Mouse (Mus musculus) brain, adult 2 months (tissue): ENCODE data around the gene Tvp23b.
A peak's percentile ranks its signal among the peaks of the same experiment; 100 is the strongest.

Experiments
- DNase-seq: peaks from one replicate; pipeline ENCODE4 v3.0.0; 2011; ENCODE audit warnings: low read depth, low spot score

Tvp23b gene

GRCm38 (mm10) chr11:62879220-62880048, at the start of gene Tvp23b:
Gene Tvp23b, plus strand, starts transcription at chr11:62879455.
- DNase-seq: peak; percentile 99

- DNase-seq: no peak
Measured at GRCm38 (mm10) chr11:62830387-62830786, 48.9 kb upstream of the Tvp23b start.

- no peak for DNase-seq
Measured at GRCm38 (mm10) chr11:62831906-62832305, 47.3 kb upstream of the Tvp23b start.

- DNase-seq: no peak
Measured at GRCm38 (mm10) chr11:62844562-62844961, 34.7 kb upstream of the Tvp23b start.

- DNase-seq: no peak
Measured at GRCm38 (mm10) chr11:62845730-62846129, 33.5 kb upstream of the Tvp23b start.

GRCm38 (mm10) chr11:62846961-62847654, 32.1 kb upstream of the Tvp23b start, which contains the start of gene Fbxw10:
Gene Fbxw10, plus strand, starts transcription at chr11:62847069.
- peak; percentile 74 for DNase-seq

- peak; percentile 6 for DNase-seq
Measured at GRCm38 (mm10) chr11:62847655-62848191, 31.5 kb upstream of the Tvp23b start.

GRCm38 (mm10) chr11:62848301-62848700, 31.0 kb upstream of the Tvp23b start:
- no peak for DNase-seq

GRCm38 (mm10) chr11:62851199-62851598, 28.1 kb upstream of the Tvp23b start:
- DNase-seq: peak; percentile 56

GRCm38 (mm10) chr11:62853334-62853733, 25.9 kb upstream of the Tvp23b start:
- DNase-seq: no peak

- no peak for DNase-seq
Measured at GRCm38 (mm10) chr11:62865562-62865961, 13.7 kb upstream of the Tvp23b start.

- no peak for DNase-seq
Measured at GRCm38 (mm10) chr11:62866685-62867084, 12.6 kb upstream of the Tvp23b start.

- peak; percentile 21 for DNase-seq
Measured at GRCm38 (mm10) chr11:62869201-62869600, 10.1 kb upstream of the Tvp23b start.

GRCm38 (mm10) chr11:62869715-62870371, 9.4 kb upstream of the Tvp23b start:
- DNase-seq: no peak

- no peak for DNase-seq
Measured at GRCm38 (mm10) chr11:62873479-62873878, 5.8 kb upstream of the Tvp23b start.

GRCm38 (mm10) chr11:62875696-62876095, 3.6 kb upstream of the Tvp23b start:
- no peak for DNase-seq

GRCm38 (mm10) chr11:62876445-62876844, 2.8 kb upstream of the Tvp23b start:
- DNase-seq: no peak

GRCm38 (mm10) chr11:62877391-62877790, 1.9 kb upstream of the Tvp23b start:
- no peak for DNase-seq

- peak; percentile 59 for DNase-seq
Measured at GRCm38 (mm10) chr11:62878728-62879127, 527 bp upstream of the Tvp23b start.

- DNase-seq: no peak
Measured at GRCm38 (mm10) chr11:62883407-62883806, 4.2 kb downstream of the Tvp23b start.

- DNase-seq: no peak
Measured at GRCm38 (mm10) chr11:62885323-62885722, 6.1 kb downstream of the Tvp23b start.

- no peak for DNase-seq
Measured at GRCm38 (mm10) chr11:62890796-62891195, 11.5 kb downstream of the Tvp23b start.
